Mouse (Mus musculus) c-Kit-negative CD71-positive TER-119-positive erythroid progenitor cells, embryonic 14.5 days (primary cell): ENCODE measurements around the gene Tlr12.
"Not testable (repeated sequence)": the region's sequence is repeated elsewhere in the genome, so short reads cannot be mapped to it uniquely, and the experiment has no call there.

Source experiments
- DNase-seq: peaks from one replicate; pipeline ENCODE4 v3.0.0-alpha.2; 2013; ENCODE audit warnings: low read depth, low spot score

Tlr12 gene

GRCm38 (mm10) chr4:128618246-128618911 lies at the start of gene Tlr12:
TSS of gene Tlr12 (minus strand) at chr4:128618619.
- no peak for DNase-seq

GRCm38 (mm10) chr4:128667195-128667594 lies 48.8 kb upstream of the Tlr12 start:
- DNase-seq = not testable (repeated sequence)

- not testable (repeated sequence) for DNase-seq
Measured at GRCm38 (mm10) chr4:128666362-128666761, 47.9 kb upstream of the Tlr12 start.

- DNase-seq = no peak
Measured at GRCm38 (mm10) chr4:128664002-128664401, 45.6 kb upstream of the Tlr12 start.

- no peak for DNase-seq
Measured at GRCm38 (mm10) chr4:128661063-128661462, 42.6 kb upstream of the Tlr12 start.

GRCm38 (mm10) chr4:128660196-128660595 lies 41.8 kb upstream of the Tlr12 start:
- DNase-seq = no peak

GRCm38 (mm10) chr4:128655446-128655845 lies 37.0 kb upstream of the Tlr12 start:
- no peak for DNase-seq

- DNase-seq = peak; percentile 27
Measured at GRCm38 (mm10) chr4:128654505-128655381, 36.3 kb upstream of the Tlr12 start, which contains the start of gene Phc2. TSS of gene Phc2 (plus strand) at chr4:128654702.

GRCm38 (mm10) chr4:128652584-128653298 lies 34.3 kb upstream of the Tlr12 start:
- no peak for DNase-seq

GRCm38 (mm10) chr4:128651530-128651929 lies 33.1 kb upstream of the Tlr12 start:
- DNase-seq = no peak

GRCm38 (mm10) chr4:128648567-128649255 lies 30.3 kb upstream of the Tlr12 start:
- DNase-seq = no peak

- no peak for DNase-seq
Measured at GRCm38 (mm10) chr4:128646762-128647161, 28.3 kb upstream of the Tlr12 start.

GRCm38 (mm10) chr4:128645896-128646295 lies 27.5 kb upstream of the Tlr12 start:
- DNase-seq = no peak

- no peak for DNase-seq
Measured at GRCm38 (mm10) chr4:128641766-128642717, 23.6 kb upstream of the Tlr12 start.

GRCm38 (mm10) chr4:128638265-128638923 lies 20.0 kb upstream of the Tlr12 start:
- DNase-seq = no peak

GRCm38 (mm10) chr4:128637250-128637649 lies 18.8 kb upstream of the Tlr12 start:
- no peak for DNase-seq

- DNase-seq = no peak
Measured at GRCm38 (mm10) chr4:128635894-128636585, 17.6 kb upstream of the Tlr12 start.

GRCm38 (mm10) chr4:128635451-128635850 lies 17.0 kb upstream of the Tlr12 start:
- DNase-seq = no peak

GRCm38 (mm10) chr4:128621109-128621508 lies 2.7 kb upstream of the Tlr12 start:
- no peak for DNase-seq
